In genomic region chr6:146666811-146667210, GRCm38 (mm10) we compare ENCODE assay signal across 19 mouse cellular contexts.
"Had no signal": no experiment of that assay in that cellular context is flagged by ENCODE, and none has a peak within 500 bp of the region (broad histone marks: within the 10 kb centered on the region; RNA-seq: fewer than 3 reads in every experiment).

No protein-coding gene starts in this region.

- ATAC-seq: liver, postnatal 0 days; lung, postnatal 0 days had no signal

- H3K4me1 ChIP-seq: kidney, embryonic 15.5 days; limb, embryonic 12.5 days; limb, embryonic 15.5 days had no signal

- H3K4me2 ChIP-seq: kidney, embryonic 15.5 days; limb, embryonic 12.5 days; limb, embryonic 15.5 days; liver, embryonic 11.5 days; lung, embryonic 14.5 days; midbrain, embryonic 11.5 days had no signal

- DNase-seq: kidney, adult 8-10 months; kidney, postnatal 10 days; kidney, postnatal 36 days; layer of hippocampus, postnatal 36 days; left cerebral cortex, postnatal 4 days; liver, postnatal 0 days; lung, embryonic 14.5 days; midbrain, embryonic 14.5 days; thymus, adult 18-20 months; thymus, postnatal 36 days had no signal

- H3K9ac ChIP-seq: kidney, embryonic 15.5 days; limb, embryonic 12.5 days; limb, embryonic 15.5 days; liver, embryonic 14.5 days; liver, postnatal 0 days; lung, embryonic 14.5 days had no signal

- H3K27me3 ChIP-seq: kidney, embryonic 15.5 days; limb, embryonic 12.5 days; limb, embryonic 15.5 days had no signal

- H3K9me3 ChIP-seq: kidney, embryonic 15.5 days; limb, embryonic 15.5 days had no signal

- H3K36me3 ChIP-seq: kidney, embryonic 15.5 days; limb, embryonic 12.5 days; limb, embryonic 15.5 days had no signal

- H3K4me3 ChIP-seq: kidney, embryonic 15.5 days; left cerebral cortex, adult 2 months; limb, embryonic 12.5 days; limb, embryonic 15.5 days had no signal

- H3K27ac ChIP-seq: kidney, embryonic 15.5 days; left cerebral cortex, adult 2 months; limb, embryonic 12.5 days; limb, embryonic 15.5 days; liver, embryonic 14.5 days; macrophage had no signal
